Comparison of ENCODE assay signal across 8 mouse cellular contexts in genomic region chr3:153904586-153904985, GRCm38 (mm10). TPM values are rescaled to one million over a fixed set of nuclear protein-coding genes. Genes with fewer than 3 reads are reported as not detected.
A peak's percentile ranks its signal among the peaks of the same experiment; 100 is the strongest.
DNase-seq lines count a peak whose midpoint lies in the region; ATAC-seq and TF ChIP-seq lines count a peak whose summit lies in the region.

No protein-coding gene starts in this region.

- WGBS in cerebellum, adult 2 months, result 33% methylated on average over 6 of the region's 6 CpGs
- WGBS in kidney, postnatal 0 days, result 56% methylated on average over 6 of the region's 6 CpGs

- H3K4me2 ChIP-seq in kidney, postnatal 0 days (ENCODE audit: low read length), result no peak overlapping the region

- H3K9ac ChIP-seq in kidney, postnatal 0 days (ENCODE audit: low read depth, low read length), result no peak overlapping the region

- no peak for TF ChIP-seq POLR2A in cerebellum, adult 2 months (IDR thresholded peaks at IDR 0.05; ENCODE audit: borderline replicate concordance, insufficient read depth, low read length)

- intact Hi-C loops in gastrocnemius, postnatal 14 days (cut with DNase I; ENCODE audit: low total_unique reads), result no loop called here

- no peak for DNase-seq in cerebellum, adult 8-10 months
- DNase-seq in A20 (ENCODE audit: low read depth, low spot score), result peak; percentile 61
- DNase-seq in cerebellum, adult 2 months, result peak; percentile 53 to 61
- peak; percentile 42 for DNase-seq in gastrocnemius, postnatal 14 days
- DNase-seq in kidney, postnatal 0 days (ENCODE audit: low spot score), result peak; percentile 76
- peak; percentile 69 for DNase-seq in lung, postnatal 36 days
- DNase-seq in telencephalon, adult 2 months (ENCODE audit: low read depth, low spot score), result peak; percentile 15

- TF ChIP-seq CTCF in cerebellum, adult 2 months (IDR thresholded peaks at IDR 0.05; ENCODE audit: borderline replicate concordance, insufficient read depth, low read depth, low read length), result peak; percentile 71
- peak; percentile 78 for TF ChIP-seq CTCF in kidney, postnatal 0 days (IDR thresholded peaks at IDR 0.05; ENCODE audit: low read depth)

- no peak overlapping the region for H3K27ac ChIP-seq in cerebellum, adult 2 months (ENCODE audit: insufficient read depth, low read length)
- no peak overlapping the region for H3K27ac ChIP-seq in kidney, postnatal 0 days

- H3K36me3 ChIP-seq in kidney, postnatal 0 days (ENCODE audit: insufficient read depth, low read length), result peaks cover 43% of the 10 kb centered on the region

- H3K4me1 ChIP-seq in cerebellum, adult 2 months (ENCODE audit: control insufficient read depth, insufficient read depth, low read length), result no peaks in the 10 kb centered on the region; the same call in 1 of the 2 replicates
- H3K4me1 ChIP-seq in kidney, postnatal 0 days (replicated peaks; ENCODE audit: insufficient read depth, low read length), result peaks cover 2% of the 10 kb centered on the region; the same call in 1 of the 2 replicates

- ATAC-seq in cerebellum, adult (ENCODE audit: insufficient number of reproducible peaks, low FRiP score, low TSS enrichment), result peak; percentile 64; the same call in 1 of the 2 replicates
- ATAC-seq in kidney, postnatal 0 days (replicated peaks; ENCODE audit: low FRiP score, low read depth), result peak; percentile 74; the same call in 1 of the 2 replicates

- H3K27me3 ChIP-seq in cerebellum, adult 2 months (ENCODE audit: control insufficient read depth, insufficient read depth, low read length), result no peaks in the 10 kb centered on the region
- no peaks in the 10 kb centered on the region for H3K27me3 ChIP-seq in kidney, postnatal 0 days (ENCODE audit: insufficient read depth, low read length)

- H3K9me3 ChIP-seq in kidney, postnatal 0 days (replicated peaks; ENCODE audit: low read length), result no peaks in the 10 kb centered on the region

- H3K4me3 ChIP-seq in cerebellum, adult 2 months (replicated peaks; ENCODE audit: insufficient read depth, low read depth, low read length), result no peak overlapping the region
- H3K4me3 ChIP-seq in kidney, postnatal 0 days (replicated peaks; ENCODE audit: low read depth, low read length), result no peak overlapping the region

RNA-seq across cellular contexts. Expression of gene Msh4, which starts 1.4 kb away (rescaled TPM):
- 0.10 and 0.11 TPM in 2 replicates for polyA plus RNA-seq in cerebellum, adult 2 months (2012; rRNA removed)
- under 1 TPM; 0.09 to 0.10 TPM for total RNA-seq in gastrocnemius, postnatal 14 days (2021)
- polyA plus RNA-seq in kidney, postnatal 0 days (2015; fragmentation: Nextera tagmentation; extraction: Ambion mirVana), result 0.08 and 0.09 TPM in 2 replicates

RNA-seq across cellular contexts. Expression of gene Rabggtb, which starts 8.2 kb away (rescaled TPM):
- polyA plus RNA-seq in cerebellum, adult 2 months (2012; rRNA removed), result 89.2 and 95.7 TPM in 2 replicates
- total RNA-seq in gastrocnemius, postnatal 14 days (2021), result 10 to 100 TPM; 65.8 to 72.5 TPM
- polyA plus RNA-seq in kidney, postnatal 0 days (2015; fragmentation: Nextera tagmentation; extraction: Ambion mirVana), result 54.6 and 55.0 TPM in 2 replicates

RNA-seq across cellular contexts. Expression of gene Acadm, which starts 39.8 kb away (rescaled TPM):
- 58.4 and 59.4 TPM in 2 replicates for polyA plus RNA-seq in cerebellum, adult 2 months (2012; rRNA removed)
- 100 to 1,000 TPM; 233 to 329 TPM for total RNA-seq in gastrocnemius, postnatal 14 days (2021)
- polyA plus RNA-seq in kidney, postnatal 0 days (2015; fragmentation: Nextera tagmentation; extraction: Ambion mirVana), result 280 and 299 TPM in 2 replicates
